Mouse (Mus musculus) olfactory bulb, adult 2 months (tissue): Measurements from ENCODE around the gene Sspo. TPM values are rescaled to one million over a fixed set of nuclear protein-coding genes. Genes with fewer than 3 reads are reported as not detected.

Experiments used
- H3K27ac ChIP-seq: fragments of 200-500 bp; 2 replicates; pipeline ENCODE4 v1.5.1; 2012; ENCODE audit warnings: low read depth, low read length; ENCODE audit not compliant: insufficient read depth
- H3K4me1 ChIP-seq: fragments of 200-500 bp; 2 replicates; pipeline ENCODE4 v1.6.1; 2012; ENCODE audit warnings: low read length; ENCODE audit not compliant: control insufficient read depth, insufficient read depth
- H3K4me3 ChIP-seq: fragments of 200-500 bp; 2 replicates; pipeline ENCODE4 v1.5.1; 2012; ENCODE audit warnings: mild to moderate bottlenecking, low read depth, low read length, moderate library complexity; ENCODE audit not compliant: insufficient read depth
- CTCF ChIP-seq: fragments of 200-500 bp; IDR thresholded peaks from 2 replicates; pipeline ENCODE4 v1.5.1; 2012; ENCODE audit warnings: low read depth, mild to moderate bottlenecking, low read length, moderate library complexity; ENCODE audit not compliant: insufficient read depth
- POLR2A ChIP-seq: fragments of 200-500 bp; IDR thresholded peaks from 2 replicates; pipeline ENCODE4 v1.6.1; 2012; ENCODE audit warnings: mild to moderate bottlenecking, low read depth, low read length, moderate library complexity; ENCODE audit not compliant: insufficient read depth
- WGBS: fragments of 180-500 bp; shearing (Covaris S2); methylation state at CpG from one replicate; pipeline ENCODE4 v1.1.7; 2018; 5-methylcytosine and 5-hydroxymethylcytosine counted together
- polyA plus RNA-seq: library from polyadenylated mRNA; stranded (reverse); fragments of >200 nt; gene quantifications from 2 replicates; pipeline ENCODE4 v1.2.4, GENCODE M21; 2012; ENCODE audit warnings: low replicate concordance; ENCODE audit not compliant: missing spikeins, insufficient read depth, insufficient read length

The Sspo gene
- polyA plus RNA-seq, 1 experiment, result not detected

DNA sequence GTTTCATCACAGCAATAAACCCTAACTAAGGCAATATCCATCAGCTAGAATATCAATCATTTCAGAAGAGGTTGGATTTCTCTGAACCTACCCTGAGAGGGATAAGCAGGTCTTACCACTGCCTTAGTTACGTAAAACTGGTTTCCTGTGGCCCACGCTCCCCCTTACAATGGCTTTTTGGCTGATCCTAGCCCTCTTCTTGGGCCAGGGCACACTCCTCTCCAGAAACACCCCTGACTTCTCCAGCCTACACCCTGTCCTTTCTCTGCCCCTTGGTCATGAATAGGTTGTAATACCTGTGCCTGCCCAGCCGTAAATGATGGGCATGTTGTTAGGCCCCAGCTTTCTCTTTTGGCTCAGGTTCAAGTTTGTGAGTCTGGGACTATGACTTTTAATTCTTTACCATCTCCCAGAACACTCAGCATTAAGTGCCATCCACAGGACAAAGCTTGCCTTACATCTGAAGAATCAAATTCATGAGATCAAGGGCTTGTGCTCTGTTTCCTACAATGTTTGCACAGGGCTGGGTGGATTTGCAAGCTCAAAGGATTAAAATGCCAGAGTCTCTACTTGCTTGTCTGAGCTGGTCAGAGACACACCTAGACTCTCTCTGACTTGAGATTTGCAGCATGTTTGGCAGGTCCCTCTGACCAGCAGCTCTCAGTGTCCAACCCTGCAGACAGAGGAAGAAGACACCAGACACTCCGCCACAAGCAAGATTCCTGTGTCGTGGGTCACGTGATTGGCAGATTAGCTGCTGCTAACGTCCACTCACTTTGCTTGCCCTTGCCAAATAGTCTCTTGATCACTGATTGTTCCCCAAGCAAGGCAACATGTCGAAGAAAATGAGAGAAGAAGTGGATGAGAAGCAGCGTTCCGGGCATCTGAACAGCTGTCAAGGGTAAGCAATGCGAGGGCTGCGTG is 14.9 kb upstream of the Sspo start:
- Histone ChIP-seq H3K4me3 (no peak overlapping the region), H3K27ac (no peak overlapping the region), H3K4me1 (peaks cover 14% of the 10 kb centered on the region)
- TF ChIP-seq CTCF (no peak), POLR2A (no peak)
- WGBS, result 69% methylated on average over 12 of the region's 12 CpGs

GRCm38 (mm10) chr6:48434651-48435050 is 13.4 kb upstream of the Sspo start:
- no peak for TF ChIP-seq CTCF
- no peak for TF ChIP-seq POLR2A
- 66% methylated on average over 6 of the region's 6 CpGs for WGBS
- Histone ChIP-seq H3K4me3 (no peak overlapping the region), H3K4me1 (peaks cover 21% of the 10 kb centered on the region), H3K27ac (no peak overlapping the region)

- Histone ChIP-seq H3K4me3 (no peak overlapping the region), H3K4me1 (peaks cover 21% of the 10 kb centered on the region), H3K27ac (no peak overlapping the region)
- 53% methylated on average over 5 of the region's 5 CpGs for WGBS
- TF ChIP-seq POLR2A, result no peak
- TF ChIP-seq CTCF, result no peak
Observed at GRCm38 (mm10) chr6:48435111-48435510, 12.9 kb upstream of the Sspo start.

GRCm38 (mm10) chr6:48435706-48436349 is 12.2 kb upstream of the Sspo start:
- TF ChIP-seq POLR2A (no peak), CTCF (no peak)
- WGBS, result 64% methylated on average over 5 of the region's 5 CpGs
- no peak overlapping the region for H3K27ac ChIP-seq
- H3K4me1 ChIP-seq, result peaks cover 21% of the 10 kb centered on the region
- no peak overlapping the region for H3K4me3 ChIP-seq

- Histone ChIP-seq H3K4me1 (peaks cover 21% of the 10 kb centered on the region), H3K4me3 (no peak overlapping the region), H3K27ac (no peak overlapping the region)
- no peak for TF ChIP-seq POLR2A
- no peak for TF ChIP-seq CTCF
- WGBS, result 83% methylated on average over 35 of the region's 35 CpGs
Observed at GRCm38 (mm10) chr6:48437679-48438376, 10.2 kb upstream of the Sspo start.

- H3K4me3 ChIP-seq, result no peak overlapping the region
- H3K27ac ChIP-seq, result no peak overlapping the region
- TF ChIP-seq POLR2A (no peak), CTCF (no peak)
- 73% methylated on average over 55 of the region's 55 CpGs for WGBS
- H3K4me1 ChIP-seq, result peaks cover 26% of the 10 kb centered on the region
Observed at GRCm38 (mm10) chr6:48438475-48439125, 9.4 kb upstream of the Sspo start.

- Histone ChIP-seq H3K27ac (no peak overlapping the region), H3K4me3 (no peak overlapping the region), H3K4me1 (peaks cover 31% of the 10 kb centered on the region)
- TF ChIP-seq POLR2A (no peak), CTCF (no peak)
Observed at GRCm38 (mm10) chr6:48439654-48440053, 8.4 kb upstream of the Sspo start.

DNA sequence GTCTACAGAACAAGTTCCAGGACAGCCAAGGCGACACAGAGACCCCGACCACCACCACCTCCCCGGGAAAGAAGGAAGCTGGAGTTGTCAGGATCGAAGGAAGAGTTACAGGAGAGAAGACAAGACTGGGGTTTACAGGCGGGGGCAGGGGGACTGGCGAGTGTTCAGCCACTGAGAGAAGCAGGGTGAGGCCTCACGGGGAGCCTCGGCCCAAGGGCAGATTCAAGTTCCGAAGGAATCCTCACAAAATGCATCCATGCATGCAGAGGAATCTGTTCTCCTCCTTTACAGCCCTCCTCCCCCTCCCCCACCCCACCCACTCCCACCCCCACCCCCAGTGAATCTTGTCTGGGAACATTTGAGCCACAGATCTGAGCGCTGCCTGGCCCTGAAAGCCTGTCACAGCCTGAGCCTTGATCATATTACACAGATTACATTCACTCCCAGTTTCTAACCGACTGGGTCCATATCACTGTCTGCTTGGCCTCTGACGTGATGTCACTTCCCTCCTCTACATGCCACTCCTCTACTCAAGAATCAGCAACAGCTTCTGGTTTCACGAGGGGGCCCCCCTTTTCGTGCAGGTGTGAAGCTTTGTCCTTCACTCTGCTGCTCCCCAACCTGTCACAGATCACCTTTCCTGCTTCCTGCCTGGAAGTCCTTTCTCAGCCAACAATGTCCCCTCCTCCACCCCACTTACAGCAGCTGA is 7.6 kb upstream of the Sspo start:
- no peak overlapping the region for H3K4me3 ChIP-seq
- TF ChIP-seq CTCF, result no peak
- peaks cover 27% of the 10 kb centered on the region for H3K4me1 ChIP-seq
- H3K27ac ChIP-seq, result no peak overlapping the region
- WGBS, result 58% methylated on average over 14 of the region's 14 CpGs
